Mouse (Mus musculus): Measurements from ENCODE around the gene Prkcb.

The Prkcb gene

DNA sequence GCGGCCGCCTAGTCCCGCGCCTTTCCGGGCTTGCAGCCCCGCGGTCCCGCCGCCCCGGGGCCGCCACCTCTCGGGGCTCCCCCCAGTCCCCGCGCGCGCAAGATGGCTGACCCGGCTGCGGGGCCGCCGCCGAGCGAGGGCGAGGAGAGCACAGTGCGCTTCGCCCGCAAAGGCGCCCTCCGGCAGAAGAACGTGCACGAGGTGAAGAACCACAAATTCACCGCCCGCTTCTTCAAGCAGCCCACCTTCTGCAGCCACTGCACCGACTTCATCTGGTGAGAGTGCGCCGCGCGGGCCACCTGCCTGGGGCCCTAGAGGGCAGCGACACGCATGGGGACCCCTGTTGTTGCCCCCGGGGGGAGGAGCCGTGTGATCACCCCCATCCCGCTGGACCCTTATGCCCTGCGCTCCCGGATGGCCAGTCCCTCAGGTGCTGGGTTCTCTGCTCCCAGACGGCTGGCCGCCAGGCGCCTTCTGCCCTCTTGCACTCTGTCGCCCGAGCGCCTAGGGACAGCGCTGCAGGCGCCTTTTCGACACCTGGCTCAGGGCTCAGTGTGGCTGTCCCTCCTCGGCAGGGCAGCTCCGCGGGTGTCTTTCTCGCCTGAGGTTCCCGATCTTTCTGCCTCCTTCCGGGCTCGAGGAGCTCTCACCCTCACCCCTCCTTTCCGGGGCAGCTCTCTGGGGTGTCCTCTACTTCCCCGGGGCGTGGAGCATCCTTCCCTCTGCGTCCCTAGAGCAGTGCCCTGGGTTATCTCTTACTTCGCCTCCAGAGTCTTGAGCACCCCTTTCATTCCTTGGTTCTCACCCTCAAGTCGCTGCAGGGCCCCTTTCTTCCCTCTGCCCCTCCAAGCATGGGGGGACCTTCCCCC is 926 bp downstream of the Prkcb start:
- in situ Hi-C loops (cut with MboI, MseI) = no loop called here

DNA sequence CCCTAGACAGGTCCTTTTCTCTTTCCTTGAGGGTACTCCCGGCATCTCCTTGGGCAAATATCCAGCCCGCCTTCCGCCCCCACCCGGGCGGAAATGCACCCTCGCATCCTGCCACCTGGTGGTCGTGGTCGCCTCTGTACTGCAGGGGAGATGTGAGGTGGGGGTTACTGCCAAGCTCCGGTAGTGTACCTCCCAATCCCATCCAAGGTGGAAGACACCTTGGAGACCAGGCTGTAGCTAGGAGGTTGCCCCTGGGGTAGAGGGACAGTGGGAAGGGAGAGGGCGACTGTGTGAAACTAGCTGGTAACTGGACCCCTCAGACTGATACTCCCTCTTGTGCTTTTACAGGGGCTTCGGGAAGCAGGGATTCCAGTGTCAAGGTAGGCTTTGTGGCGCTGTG is 1.6 kb downstream of the Prkcb start:
- in situ Hi-C loops (cut with MboI, MseI) = no loop called here

DNA sequence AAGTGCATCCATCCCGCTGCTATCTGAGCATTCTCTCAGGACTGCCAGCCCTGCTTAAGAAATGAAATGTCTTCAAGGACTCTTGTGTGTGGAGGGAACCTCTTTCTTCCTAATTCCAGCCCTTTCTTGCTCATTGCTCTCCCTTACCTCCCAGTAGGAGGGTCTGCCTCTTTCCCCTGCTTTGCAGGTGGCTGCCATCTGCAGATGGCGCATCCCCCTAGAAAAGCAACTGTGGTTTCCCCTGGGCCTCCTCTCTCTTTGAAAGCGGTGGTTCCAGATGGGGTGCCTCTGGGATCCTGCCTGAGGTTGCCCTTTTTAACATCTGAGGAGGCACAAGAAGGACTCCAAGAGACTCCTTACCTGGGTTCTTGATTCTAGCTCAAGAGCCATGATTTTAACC is 2.2 kb downstream of the Prkcb start:
- in situ Hi-C loops (cut with MboI, MseI) = no loop called here

DNA sequence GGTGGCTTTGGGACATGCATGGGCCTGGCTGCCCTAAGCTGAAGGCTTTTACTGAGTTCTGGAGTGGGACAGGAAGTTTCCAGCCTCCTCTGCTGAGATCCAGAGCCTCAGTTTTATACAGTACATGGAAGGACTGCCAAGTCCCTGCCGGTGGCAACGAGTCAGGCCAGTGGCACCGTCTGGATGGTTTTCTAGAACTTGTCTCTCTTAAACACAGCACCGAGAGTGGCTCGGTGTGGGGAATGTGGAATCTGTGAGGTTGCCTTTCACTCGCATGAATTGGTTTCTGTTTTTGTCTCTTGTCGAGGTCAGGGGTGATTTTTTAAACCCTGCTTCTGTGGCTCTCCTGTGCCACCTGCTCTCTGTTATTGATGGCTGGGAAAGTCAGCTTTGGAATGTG is 3.6 kb downstream of the Prkcb start:
- in situ Hi-C loops (cut with MboI, MseI) = no loop called here

DNA sequence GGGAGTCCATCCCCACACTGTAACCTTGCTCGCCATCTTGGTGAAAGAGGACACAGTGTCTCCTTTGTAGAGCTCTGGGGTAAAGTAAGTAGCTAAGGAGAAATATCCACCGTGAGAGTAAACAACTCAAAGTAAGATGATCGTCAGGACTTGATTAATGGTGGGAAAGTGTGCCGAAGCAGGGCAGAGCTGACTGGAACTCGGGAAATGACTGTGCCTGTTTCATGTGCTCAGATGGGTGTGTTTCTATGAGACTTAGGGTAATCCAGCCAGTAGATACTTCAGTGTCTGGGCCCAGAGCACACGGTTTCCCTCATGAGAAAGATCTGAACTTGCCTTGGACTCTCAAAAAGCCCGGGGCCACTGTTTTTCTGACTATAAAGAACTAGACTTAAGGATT is 5.6 kb downstream of the Prkcb start:
- in situ Hi-C loops (cut with MboI, MseI) = no loop called here

DNA sequence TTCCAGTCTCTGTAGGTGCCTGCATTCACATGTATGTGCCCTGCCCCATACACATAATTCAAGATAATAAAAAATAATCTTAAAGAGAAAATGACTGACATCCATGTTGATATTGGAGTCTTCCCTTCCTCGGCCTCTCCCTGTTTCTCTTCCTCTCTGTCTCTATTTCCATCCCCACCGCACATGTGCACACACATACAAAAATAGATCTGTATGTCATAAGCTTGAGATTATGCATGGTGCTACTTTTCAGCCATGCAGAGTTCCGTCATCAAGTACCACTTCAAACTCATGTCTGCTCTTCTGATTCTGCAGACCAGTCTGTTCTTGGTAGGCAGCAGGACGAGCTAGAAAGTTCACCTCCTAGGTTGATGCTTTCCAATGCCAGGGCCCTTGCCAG is 6.8 kb downstream of the Prkcb start:
- in situ Hi-C loops (cut with MboI, MseI) = loop anchor here (5.0 kb wide), 1 partner anchor 87 kb away; no protein-coding TSS in a partner anchor

DNA sequence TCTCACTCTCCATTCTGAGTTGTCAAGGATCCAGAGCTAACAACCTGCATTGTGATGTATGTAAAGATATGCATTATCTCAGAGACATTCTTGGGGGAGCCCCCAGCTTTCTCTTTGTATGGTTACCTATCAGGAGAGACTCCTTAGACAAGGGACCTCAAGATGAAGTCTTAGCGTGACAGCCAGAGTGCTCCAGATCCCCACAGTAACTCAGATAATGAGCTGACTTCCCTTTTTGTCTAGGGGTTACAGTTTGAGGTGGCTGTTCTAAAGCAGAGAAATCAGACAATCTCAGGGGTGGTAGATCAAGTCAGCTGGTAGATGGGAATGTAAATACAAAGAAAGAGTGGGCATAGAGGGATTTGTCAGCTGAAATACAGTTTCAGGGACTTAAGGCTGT is 7.8 kb downstream of the Prkcb start:
- in situ Hi-C loops (cut with MboI, MseI) = loop anchor here (5.0 kb wide), 1 partner anchor 86 kb away; no protein-coding TSS in a partner anchor

DNA sequence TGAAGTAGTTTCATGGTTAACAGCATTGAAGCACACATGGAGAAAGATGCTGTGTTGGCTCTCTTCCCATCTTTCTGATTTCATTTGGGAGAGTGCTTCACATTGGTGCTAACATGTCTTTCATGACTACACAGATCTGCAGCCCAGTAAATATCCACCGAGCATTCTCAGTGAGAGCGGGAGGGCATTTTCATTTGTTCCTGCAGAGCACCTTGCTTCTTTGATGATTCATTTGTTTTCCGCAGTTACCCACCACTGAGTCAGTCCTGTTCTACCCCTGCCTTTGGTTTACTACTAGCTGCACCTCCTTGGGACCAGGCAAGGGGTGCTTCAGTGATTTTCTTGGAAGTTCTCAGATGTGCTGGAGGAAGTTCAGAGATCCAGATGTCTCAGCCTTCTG is 8.3 kb downstream of the Prkcb start:
- in situ Hi-C loops (cut with MboI, MseI) = loop anchor here (5.0 kb wide), 1 partner anchor 85 kb away; no protein-coding TSS in a partner anchor

DNA sequence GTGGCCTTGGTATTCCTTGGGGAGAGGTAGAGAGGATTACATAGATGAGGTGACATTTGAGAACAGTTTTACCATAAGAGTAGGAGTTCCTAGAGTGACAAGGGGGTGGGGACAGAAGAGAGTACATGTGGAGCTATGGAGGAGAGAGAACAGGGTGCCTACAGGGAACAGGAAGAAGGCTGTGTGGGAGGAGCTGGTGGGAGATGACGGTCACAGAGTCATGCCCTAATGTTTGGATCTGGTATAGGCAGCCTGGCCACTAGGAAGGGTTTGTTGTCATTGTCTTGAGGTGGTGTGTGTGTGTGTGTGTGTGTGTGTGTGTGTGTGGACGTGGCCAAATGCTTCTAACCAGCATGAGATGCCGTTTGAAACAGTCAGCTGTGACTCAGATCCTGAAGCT is 9.1 kb downstream of the Prkcb start:
- in situ Hi-C loops (cut with MboI, MseI) = loop anchor here (5.0 kb wide), 1 partner anchor 85 kb away; no protein-coding TSS in a partner anchor

DNA sequence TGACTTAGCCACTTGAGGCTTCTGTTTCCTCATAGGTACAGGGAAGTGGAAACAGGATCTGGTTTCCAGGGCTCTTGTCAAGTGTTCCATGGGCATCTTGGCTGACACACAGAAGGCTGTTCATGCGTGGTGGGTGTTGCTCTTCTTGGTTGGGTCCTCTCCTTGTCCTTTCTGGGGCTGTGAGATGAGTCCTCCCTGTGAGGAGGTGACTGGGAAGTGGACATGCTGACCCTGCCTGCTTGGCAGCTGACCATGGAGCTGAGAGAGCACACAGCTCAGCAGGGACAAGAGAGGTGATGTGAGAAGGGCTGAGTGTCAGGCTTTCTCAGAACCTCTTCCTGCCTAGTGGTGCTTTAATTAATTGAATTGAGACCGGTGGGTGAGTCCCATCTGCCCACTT is 10.2 kb downstream of the Prkcb start:
- in situ Hi-C loops (cut with MboI, MseI) = loop anchor here (5.0 kb wide), 1 partner anchor 84 kb away; no protein-coding TSS in a partner anchor

DNA sequence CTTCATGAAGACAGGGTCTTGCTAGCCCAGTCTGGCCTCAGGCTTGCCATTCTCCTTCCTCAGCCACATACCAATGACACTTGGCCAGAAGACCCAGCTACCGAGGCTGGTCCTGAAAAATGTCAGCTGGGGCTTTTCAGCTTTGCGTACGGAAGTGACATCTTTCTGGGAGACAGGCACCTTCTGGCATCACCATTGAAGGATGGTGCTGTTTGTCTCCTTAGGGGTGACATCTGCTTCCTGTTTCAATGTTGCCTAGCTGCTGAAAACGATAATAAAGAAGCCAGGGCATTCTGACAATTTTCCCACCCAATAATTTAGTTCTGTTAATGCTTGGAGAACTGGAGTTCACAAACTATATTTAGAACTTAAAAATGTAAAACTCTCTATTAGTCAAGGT is 12.0 kb downstream of the Prkcb start:
- in situ Hi-C loops (cut with MboI, MseI) = no loop called here

DNA sequence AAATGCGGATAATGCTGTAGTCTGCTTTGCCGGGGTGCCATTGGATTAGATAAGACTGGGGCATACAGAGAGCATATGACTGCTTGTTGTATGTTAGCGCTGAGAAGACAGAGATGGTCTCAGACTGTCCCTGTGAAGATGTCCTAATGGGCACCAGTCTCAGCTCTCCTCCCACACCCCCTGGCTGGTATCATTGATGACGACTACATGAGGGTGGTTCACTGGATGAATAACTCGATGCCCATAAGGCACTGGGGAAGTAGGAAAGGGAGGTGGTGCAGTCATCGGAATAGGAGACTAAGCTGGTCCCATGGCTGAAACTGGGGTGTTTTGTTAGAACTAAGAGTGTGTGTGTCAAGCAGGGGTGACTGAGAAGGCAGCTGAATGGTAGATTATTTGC is 14.0 kb downstream of the Prkcb start:
- in situ Hi-C loops (cut with MboI, MseI) = no loop called here

DNA sequence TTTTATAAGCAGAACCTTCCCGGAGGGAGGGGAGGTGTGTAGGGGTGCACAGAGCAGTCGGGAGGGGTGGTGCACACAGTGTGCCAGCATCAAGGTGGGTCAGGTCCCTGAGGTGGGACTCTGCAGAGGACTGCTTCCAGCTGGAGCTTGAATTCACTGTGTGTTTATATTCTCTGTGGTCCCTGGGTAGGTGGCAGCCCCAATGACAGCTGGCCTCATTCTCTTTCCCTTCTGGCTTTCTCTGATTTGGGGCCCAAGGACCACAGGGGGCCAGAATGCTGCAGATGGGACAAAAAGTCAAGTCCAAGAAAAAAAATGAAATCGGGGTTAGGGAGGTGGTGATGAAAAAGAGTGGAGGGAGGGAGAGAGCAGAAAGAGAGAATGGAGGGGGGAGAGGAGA is 15.4 kb downstream of the Prkcb start:
- in situ Hi-C loops (cut with MboI, MseI) = no loop called here

DNA sequence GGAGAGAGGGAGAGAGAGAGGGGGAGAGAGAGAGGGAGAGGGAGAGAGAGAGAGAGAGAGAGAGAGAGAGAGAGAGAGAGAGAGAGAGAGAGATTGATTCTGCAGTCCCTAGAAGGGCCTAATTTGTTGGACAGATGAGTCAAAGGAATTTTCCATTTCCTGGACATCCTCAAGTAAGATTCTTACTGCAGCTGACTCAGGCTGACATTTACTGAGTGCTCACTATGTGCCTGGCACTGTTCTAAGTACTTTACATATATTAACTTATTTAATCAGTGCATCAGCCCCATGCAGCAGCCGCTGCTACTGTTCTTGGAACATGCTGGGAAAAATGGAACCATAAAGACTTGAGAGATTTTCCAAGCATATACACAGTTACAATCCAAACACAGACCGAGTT is 16.0 kb downstream of the Prkcb start:
- in situ Hi-C loops (cut with MboI, MseI) = no loop called here

DNA sequence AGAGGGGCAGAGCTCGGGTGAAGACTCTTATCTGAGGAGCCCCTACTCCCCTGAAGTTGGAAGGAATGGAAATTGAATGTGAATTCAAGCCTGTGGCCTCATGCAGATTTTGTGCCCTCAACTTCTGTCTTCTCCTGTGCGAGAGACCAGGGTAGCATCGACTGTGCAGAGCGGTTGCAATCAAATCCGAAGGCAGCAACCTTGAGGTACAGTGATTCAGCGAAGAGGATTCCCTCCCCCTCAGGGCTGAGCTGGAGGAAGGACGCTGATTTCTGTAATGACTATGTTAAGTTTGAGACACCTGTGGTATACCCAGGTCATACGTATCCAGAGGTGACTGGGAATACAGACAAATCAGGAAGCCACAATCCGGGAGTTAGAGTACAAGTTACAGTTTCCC is 18.7 kb downstream of the Prkcb start:
- in situ Hi-C loops (cut with MboI, MseI) = no loop called here

DNA sequence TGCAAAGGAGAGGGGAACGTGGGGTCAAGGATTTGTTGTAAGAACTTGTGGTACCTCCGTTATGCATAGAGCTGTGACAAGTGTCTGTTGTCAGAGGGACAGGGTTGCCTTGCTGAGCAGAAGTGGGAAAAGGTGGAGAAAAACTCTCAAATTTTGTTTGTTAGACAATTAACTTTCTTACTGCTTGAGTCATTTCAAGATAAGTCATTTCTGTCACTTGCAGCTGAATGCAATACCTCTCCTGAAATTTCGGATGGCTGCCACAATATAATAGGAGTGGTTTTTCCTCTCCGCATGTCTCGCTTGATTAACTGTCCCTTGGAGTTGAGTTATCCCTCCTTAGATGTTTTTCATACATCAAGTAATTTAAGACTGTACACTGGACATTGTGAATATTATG is 20.1 kb downstream of the Prkcb start:
- in situ Hi-C loops (cut with MboI, MseI) = no loop called here

DNA sequence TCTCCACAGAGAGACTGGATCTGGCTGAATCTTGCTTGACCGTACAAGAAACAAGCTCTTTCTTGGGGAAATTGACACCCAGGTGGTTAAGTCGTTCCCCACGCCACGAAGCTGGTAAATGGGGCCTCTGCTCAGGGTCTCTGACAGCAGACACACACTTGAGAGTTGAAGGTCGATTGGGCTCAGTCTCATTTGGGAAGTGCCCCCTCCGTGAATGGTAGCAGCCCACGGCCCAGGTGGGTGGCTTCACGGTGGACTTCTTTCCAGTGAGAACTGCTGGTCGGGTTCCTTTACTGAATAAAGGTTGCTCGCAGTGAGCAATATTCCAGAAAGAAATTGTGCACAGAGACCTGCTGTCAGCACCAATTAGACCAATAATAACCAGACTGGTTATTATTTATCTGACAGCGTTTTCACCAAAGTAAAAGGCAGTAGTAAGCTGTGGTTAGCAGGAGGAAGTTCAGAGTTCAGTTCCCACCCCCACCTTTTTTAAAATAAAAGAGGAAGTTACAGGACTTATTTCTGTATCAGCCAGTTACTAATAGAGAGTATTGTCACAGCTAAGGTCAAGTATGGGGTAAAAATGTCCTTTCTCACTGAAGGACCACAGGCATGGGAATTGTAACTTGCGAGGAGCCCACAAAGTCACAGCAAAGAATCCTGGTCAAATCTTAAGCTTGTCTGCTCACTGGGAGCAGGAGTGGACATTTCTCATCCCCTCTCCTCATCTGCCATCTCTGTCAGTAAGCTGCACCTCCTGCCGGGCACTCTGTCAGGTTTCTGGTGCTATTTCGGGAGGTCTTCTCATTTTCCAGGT is 21.6 kb downstream of the Prkcb start:
- in situ Hi-C loops (cut with MboI, MseI) = no loop called here

DNA sequence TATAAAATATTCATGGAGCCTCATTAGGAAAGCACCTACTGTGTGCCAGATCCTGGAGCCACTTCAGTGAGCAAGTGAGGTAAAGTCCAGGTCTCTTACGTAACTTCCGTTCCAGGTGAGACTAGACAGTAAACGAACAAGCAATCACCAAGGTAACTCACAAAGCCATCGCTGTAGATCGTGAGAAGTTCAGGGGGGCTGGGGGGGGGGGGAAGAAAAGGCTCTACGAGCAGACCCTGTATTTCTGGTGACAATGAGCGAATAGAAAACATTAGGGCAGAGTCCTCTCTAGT is 22.1 kb downstream of the Prkcb start:
- in situ Hi-C loops (cut with MboI, MseI) = no loop called here

DNA sequence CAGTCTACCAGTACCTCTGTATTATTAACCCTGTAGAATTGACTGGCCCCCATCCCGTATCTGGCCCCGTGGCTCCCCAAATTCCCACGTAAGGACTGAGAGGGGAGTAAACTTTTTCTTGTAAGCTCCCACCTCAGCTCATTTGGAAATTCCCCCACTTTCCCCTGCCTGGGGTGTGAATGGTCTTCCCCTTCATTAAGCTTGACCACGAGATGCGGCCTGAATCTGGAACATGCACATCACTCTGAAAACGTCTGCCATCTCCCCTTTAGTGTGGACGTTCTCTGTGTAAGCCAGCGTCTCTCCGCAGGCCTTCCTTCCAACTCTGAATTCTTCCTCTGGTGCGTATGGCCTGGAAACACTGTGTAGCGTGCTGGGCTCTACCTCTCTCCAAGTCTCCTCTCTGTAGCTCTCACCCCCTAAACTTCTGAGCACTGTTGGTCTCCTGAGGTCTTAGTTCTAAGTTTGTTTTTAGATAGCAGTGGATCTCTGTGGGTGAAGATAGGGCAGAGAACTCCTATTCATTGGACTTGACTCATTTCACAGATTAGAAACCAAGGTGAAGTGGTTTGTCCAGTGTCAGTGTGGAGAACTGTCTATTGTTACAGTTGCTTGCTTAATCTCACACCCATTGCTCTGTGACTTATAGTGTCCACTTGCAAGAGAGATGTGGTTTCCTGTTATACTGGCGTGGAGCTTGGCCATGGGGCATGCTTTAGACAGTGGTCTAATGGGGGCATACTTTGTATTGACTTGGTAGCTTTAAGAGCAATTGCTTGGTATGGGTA is 25.3 kb downstream of the Prkcb start:
- in situ Hi-C loops (cut with MboI, MseI) = no loop called here

DNA sequence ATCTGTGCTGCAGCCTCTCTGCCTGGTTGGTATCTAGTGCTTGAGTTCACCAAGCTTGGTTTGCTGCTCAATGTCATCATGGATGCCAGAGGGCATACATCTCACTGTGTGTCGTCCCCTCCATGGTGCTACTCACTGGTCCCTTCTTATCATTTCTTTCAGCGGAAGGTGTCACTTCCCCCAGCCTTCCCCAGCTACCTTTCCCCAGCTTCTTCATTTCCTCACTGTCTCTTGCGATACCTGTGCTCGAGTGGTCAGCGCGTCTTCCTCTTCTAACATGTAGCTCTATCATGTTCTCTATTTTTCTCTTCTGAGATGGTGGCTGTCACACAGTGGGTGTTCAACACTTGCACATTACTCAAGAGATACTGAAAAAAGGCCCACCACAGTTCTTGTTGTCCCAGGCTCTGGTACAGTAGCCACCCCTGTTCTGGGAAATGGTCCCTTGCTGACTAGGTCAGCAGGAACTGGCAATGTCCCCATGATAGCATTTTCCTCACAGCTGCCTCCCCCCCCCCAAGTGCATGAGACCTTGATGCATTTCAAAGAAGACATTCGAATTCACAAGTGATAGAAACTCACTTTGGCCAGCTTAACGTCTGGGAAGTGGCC is 27.3 kb downstream of the Prkcb start:
- in situ Hi-C loops (cut with MboI, MseI) = no loop called here

DNA sequence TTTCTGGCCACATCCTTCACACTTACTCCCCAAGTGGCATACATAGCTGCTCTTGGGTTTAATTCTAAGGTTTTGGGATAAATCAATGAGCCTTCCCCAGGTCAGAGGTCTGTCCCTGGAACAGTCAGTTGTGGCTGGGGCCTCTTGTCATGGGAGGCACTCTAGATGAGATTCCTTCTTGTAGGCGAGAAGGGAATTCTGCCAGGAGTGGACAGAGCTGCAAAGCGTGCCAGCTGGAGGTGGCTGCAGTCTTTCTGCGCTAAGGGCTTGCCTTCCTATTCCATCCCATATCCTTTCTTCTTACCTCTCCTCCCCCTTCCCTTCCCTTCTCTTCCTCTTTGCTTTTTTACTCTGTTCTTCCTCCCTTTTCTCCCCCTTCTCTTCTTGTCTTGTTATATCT is 28.1 kb downstream of the Prkcb start:
- in situ Hi-C loops (cut with MboI, MseI) = no loop called here

DNA sequence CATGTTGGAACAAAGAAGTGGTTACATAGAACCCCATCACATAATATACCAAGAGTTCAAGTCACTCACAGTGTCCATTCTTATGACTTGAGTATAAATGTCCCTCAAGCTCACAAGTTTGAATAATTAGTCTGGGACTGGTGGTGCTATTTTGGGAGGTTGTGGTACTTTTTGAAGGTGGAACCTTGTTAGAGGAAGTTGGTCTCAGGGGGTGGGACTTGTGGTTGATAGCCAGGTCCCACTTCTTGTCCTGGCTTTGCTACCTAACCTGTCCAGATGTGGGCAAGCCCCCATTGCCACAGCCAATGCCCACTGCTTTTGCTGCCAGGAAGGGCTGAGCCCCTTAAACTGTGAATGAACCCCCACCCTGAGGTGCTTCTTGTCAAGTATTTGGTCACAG is 28.9 kb downstream of the Prkcb start:
- in situ Hi-C loops (cut with MboI, MseI) = no loop called here

All from T-helper 1 cell (primary cell).